In genomic region chr2:159732413-159732812, GRCm38 (mm10) we compare ENCODE assay signal across 9 mouse cellular contexts.
DNase-seq lines count a peak whose midpoint lies in the region; ATAC-seq and TF ChIP-seq lines count a peak whose summit lies in the region.
"Had no signal": no experiment of that assay in that cellular context is flagged by ENCODE, and none has a peak within 500 bp of the region (broad histone marks: within the 10 kb centered on the region; RNA-seq: fewer than 3 reads in every experiment).

No protein-coding gene starts in this region.

- H3K27ac ChIP-seq in intestine, embryonic 16.5 days (ENCODE audit: low read length): no peak overlapping the region
- H3K27ac ChIP-seq: macrophage had no signal

- WGBS in intestine, embryonic 16.5 days: 12% methylated on average over 3 of the region's 3 CpGs

- no peaks in the 10 kb centered on the region for H3K36me3 ChIP-seq in intestine, embryonic 16.5 days (ENCODE audit: control insufficient read depth, insufficient read depth, low read length)

- TF ChIP-seq POLR2A in brain, embryonic 14.5 days (IDR thresholded peaks at IDR 0.05; ENCODE audit: borderline replicate concordance, extremely low read depth, insufficient read depth, insufficient read length, poor library complexity, severe bottlenecking): no peak

- H3K4me3 ChIP-seq in intestine, embryonic 16.5 days (ENCODE audit: low read length): no peak overlapping the region

- no peaks in the 10 kb centered on the region for H3K9me3 ChIP-seq in intestine, embryonic 16.5 days (ENCODE audit: control insufficient read depth, low read length)

- peaks cover 7% of the 10 kb centered on the region; the same call in 1 of the 2 replicates for H3K4me1 ChIP-seq in intestine, embryonic 16.5 days (ENCODE audit: control insufficient read depth, insufficient read depth, low read length)

- peak; percentile 31 to 61 for DNase-seq in heart, adult 18-20 months
- DNase-seq in heart, postnatal 25 days (ENCODE audit: low spot score): no peak
- DNase-seq in brain, embryonic 14.5 days (ENCODE audit: low read depth): peak; percentile 31
- peak; percentile 77 for DNase-seq in lung, postnatal 10 days
- no peak for DNase-seq in B cell, adult 2 months
- no peak for DNase-seq in urinary bladder, adult 2 months (ENCODE audit: low spot score)
- DNase-seq in left cerebral cortex, postnatal 25 days (ENCODE audit: low spot score in 2 of 2): no peak

- TF ChIP-seq CTCF in brain, embryonic 14.5 days (IDR thresholded peaks at IDR 0.05; ENCODE audit: borderline replicate concordance, extremely low read depth, insufficient read depth, insufficient read length): no peak

- intact Hi-C loops in heart, postnatal 25 days (cut with DNase I): no loop called here
- intact Hi-C loops in left cerebral cortex, postnatal 25 days (cut with DNase I): no loop called here

- no peak overlapping the region for H3K9ac ChIP-seq in intestine, embryonic 16.5 days (ENCODE audit: low read depth, low read length)

- H3K4me2 ChIP-seq in intestine, embryonic 16.5 days (ENCODE audit: low read depth, low read length): no peak overlapping the region

- no peaks in the 10 kb centered on the region for H3K27me3 ChIP-seq in intestine, embryonic 16.5 days (replicated peaks; ENCODE audit: control insufficient read depth, insufficient read depth, low read length)

- peak; percentile 81 for ATAC-seq in intestine, embryonic 16.5 days

Comparison
In these comparisons a context has a peak if more than half of its experiments do, and no peak if none do; other contexts are left out.
1. DNase-seq: peak in heart, adult 18-20 months (2 of 2), brain, embryonic 14.5 days (single experiment) and lung, postnatal 10 days (single experiment); none in heart, postnatal 25 days (single experiment), B cell, adult 2 months (0 of 2), urinary bladder, adult 2 months (single experiment) and left cerebral cortex, postnatal 25 days (0 of 2).